22 mouse cellular contexts compared by ENCODE assay signal in the genomic region with DNA sequence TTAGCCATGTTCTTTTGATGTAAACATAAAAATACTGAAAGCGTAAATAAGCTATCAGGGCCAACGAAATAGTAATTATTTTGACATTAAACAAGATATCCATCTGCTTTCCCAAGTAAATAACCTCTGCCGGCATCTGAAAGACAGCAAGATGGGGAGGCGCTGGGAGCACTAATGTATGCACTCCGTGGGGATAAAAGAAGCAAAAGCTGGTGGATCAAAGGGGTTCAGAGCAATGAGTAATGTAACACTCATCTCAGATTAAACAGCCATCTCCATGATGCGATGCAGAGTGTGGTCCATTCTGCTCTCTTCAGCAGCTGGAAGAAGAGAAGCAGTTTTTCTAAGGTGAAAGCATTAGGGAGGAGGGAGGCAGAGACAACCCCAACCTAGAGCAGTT.
"Had no signal": no experiment of that assay in that cellular context is flagged by ENCODE, and none has a peak within 500 bp of the region (broad histone marks: within the 10 kb centered on the region; RNA-seq: fewer than 3 reads in every experiment).

No protein-coding gene starts in this region.

- H3K4me1 ChIP-seq: kidney, embryonic 15.5 days; limb, embryonic 15.5 days; liver, embryonic 15.5 days; stomach, embryonic 15.5 days had no signal

- H3K27ac ChIP-seq: kidney, embryonic 15.5 days; left cerebral cortex, adult 2 months; limb, embryonic 12.5 days; limb, embryonic 15.5 days; liver, embryonic 15.5 days; macrophage; midbrain, embryonic 15.5 days; neural tube, embryonic 13.5 days; stomach, embryonic 15.5 days had no signal

- H3K9me3 ChIP-seq: kidney, embryonic 15.5 days; limb, embryonic 12.5 days; limb, embryonic 15.5 days; liver, embryonic 15.5 days; midbrain, embryonic 15.5 days; neural tube, embryonic 13.5 days; stomach, embryonic 15.5 days had no signal

- H3K27me3 ChIP-seq: kidney, embryonic 15.5 days; limb, embryonic 15.5 days; liver, embryonic 15.5 days; midbrain, embryonic 15.5 days; neural tube, embryonic 13.5 days; stomach, embryonic 15.5 days had no signal

- H3K4me2 ChIP-seq: kidney, embryonic 15.5 days; limb, embryonic 12.5 days; limb, embryonic 15.5 days; liver, embryonic 11.5 days; liver, embryonic 15.5 days; midbrain, embryonic 15.5 days; neural tube, embryonic 13.5 days; stomach, embryonic 15.5 days had no signal

- H3K36me3 ChIP-seq: kidney, embryonic 15.5 days; limb, embryonic 12.5 days; limb, embryonic 15.5 days; liver, embryonic 15.5 days; midbrain, embryonic 15.5 days; neural tube, embryonic 13.5 days; stomach, embryonic 15.5 days had no signal

- ATAC-seq: midbrain, embryonic 15.5 days had no signal

- DNase-seq: kidney, adult 11 months; kidney, adult 8-10 months; kidney, postnatal 10 days; kidney, postnatal 36 days; layer of hippocampus, postnatal 36 days; left cerebral cortex, postnatal 4 days; lung, adult 18-20 months; retina, postnatal 1 day; right cerebral cortex, postnatal 25 days; spleen, adult 18-20 months; thymus, postnatal 25 days had no signal

- H3K4me3 ChIP-seq: kidney, embryonic 15.5 days; left cerebral cortex, adult 2 months; limb, embryonic 12.5 days; limb, embryonic 15.5 days; liver, embryonic 15.5 days; midbrain, embryonic 15.5 days; myocyte; neural tube, embryonic 13.5 days; stomach, embryonic 15.5 days had no signal

- H3K9ac ChIP-seq: kidney, embryonic 15.5 days; limb, embryonic 12.5 days; limb, embryonic 15.5 days; liver, embryonic 15.5 days; midbrain, embryonic 15.5 days; neural tube, embryonic 13.5 days; stomach, embryonic 15.5 days had no signal
